Mouse (Mus musculus) lung, embryonic 15.5 days (tissue): ENCODE results near the gene Cdh22. TPM values are rescaled to one million over a fixed set of nuclear protein-coding genes. Genes with fewer than 3 reads are reported as not detected.
A peak's percentile ranks its signal among the peaks of the same experiment; 100 is the strongest.

ENCODE experiments used
- ATAC-seq: fragments of 200-750 bp; cut with Nextera tagmentation; 2 replicates; pipeline ENCODE4 v1.8.0; 2017; ENCODE audit warnings: moderate number of reproducible peaks, borderline replicate concordance; ENCODE audit not compliant: low FRiP score, low TSS enrichment; ENCODE audit errors: extremely low read depth
- H3K27ac ChIP-seq: fragments of 300-500 bp; sonication (generic); 2 replicates; pipeline ENCODE4 v1.5.1; 2015; ENCODE audit warnings: moderate library complexity, mild to moderate bottlenecking, inconsistent platforms
- H3K27me3 ChIP-seq: fragments of 300-500 bp; sonication (generic); 2 replicates; pipeline ENCODE4 v1.6.1; 2015; ENCODE audit warnings: inconsistent platforms
- H3K36me3 ChIP-seq: fragments of 300-500 bp; sonication (generic); 2 replicates; pipeline ENCODE4 v1.6.1; 2015; ENCODE audit warnings: inconsistent platforms
- H3K4me1 ChIP-seq: fragments of 300-500 bp; sonication (generic); 2 replicates; pipeline ENCODE4 v1.6.1; 2015; ENCODE audit warnings: inconsistent platforms
- H3K4me2 ChIP-seq: fragments of 300-500 bp; sonication (generic); 2 replicates; pipeline ENCODE4 v1.6.1; 2015; ENCODE audit warnings: inconsistent platforms, mild to moderate bottlenecking, moderate library complexity
- H3K4me3 ChIP-seq: fragments of 300-500 bp; sonication (generic); 2 replicates; pipeline ENCODE4 v1.5.1; 2015; ENCODE audit warnings: mild to moderate bottlenecking, inconsistent platforms
- H3K9ac ChIP-seq: fragments of 300-500 bp; sonication (generic); 2 replicates; pipeline ENCODE4 v1.6.1; 2015; ENCODE audit warnings: inconsistent platforms
- H3K9me3 ChIP-seq: fragments of 300-500 bp; sonication (generic); 2 replicates; pipeline ENCODE4 v1.6.1; 2016; ENCODE audit warnings: inconsistent platforms
- WGBS: fragments of 180-500 bp; shearing (Covaris S2); methylation state at CpG from one replicate; pipeline ENCODE4 v1.1.7; 2015; 5-methylcytosine and 5-hydroxymethylcytosine counted together
- polyA plus RNA-seq: library from polyadenylated mRNA; unstranded; fragments of >200 nt; fragmentation: Nextera tagmentation; extraction: Ambion mirVana; gene quantifications from 2 replicates; pipeline ENCODE4 v1.2.1, GENCODE M21; 2015

Cdh22 gene
- polyA plus RNA-seq, 1 experiment from 2014 or later = 1.1 TPM

DNA sequence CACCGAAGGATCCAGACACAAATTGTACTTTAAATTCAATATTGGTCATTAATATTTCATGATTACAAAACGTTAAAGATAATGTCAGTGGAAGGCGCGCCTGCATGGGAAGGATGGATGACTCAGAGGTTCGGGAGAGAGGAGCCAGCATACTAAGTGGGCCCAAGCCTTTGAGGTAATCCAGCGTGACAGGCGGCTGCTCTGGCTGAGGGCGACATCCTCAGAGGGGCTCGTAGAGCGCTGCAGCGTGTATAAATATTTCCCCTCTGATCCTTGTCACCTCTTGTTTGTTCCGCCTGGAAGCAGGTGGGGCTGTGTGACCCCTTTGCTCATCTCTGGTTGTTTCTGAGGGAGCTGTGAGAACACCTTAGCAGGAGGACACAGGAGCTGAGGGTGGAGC, 103.2 kb downstream of the Cdh22 start:
- H3K9ac ChIP-seq = no peak overlapping the region
- no peak for ATAC-seq
- H3K36me3 ChIP-seq = no peaks in the 10 kb centered on the region
- H3K4me3 ChIP-seq = no peak overlapping the region
- peaks cover 15% of the 10 kb centered on the region for H3K4me1 ChIP-seq
- H3K9me3 ChIP-seq = no peaks in the 10 kb centered on the region
- no peak overlapping the region for H3K4me2 ChIP-seq
- H3K27me3 ChIP-seq = peaks cover 2% of the 10 kb centered on the region
- WGBS = 31% methylated on average over 12 of the region's 12 CpGs
- H3K27ac ChIP-seq = no peak overlapping the region

DNA sequence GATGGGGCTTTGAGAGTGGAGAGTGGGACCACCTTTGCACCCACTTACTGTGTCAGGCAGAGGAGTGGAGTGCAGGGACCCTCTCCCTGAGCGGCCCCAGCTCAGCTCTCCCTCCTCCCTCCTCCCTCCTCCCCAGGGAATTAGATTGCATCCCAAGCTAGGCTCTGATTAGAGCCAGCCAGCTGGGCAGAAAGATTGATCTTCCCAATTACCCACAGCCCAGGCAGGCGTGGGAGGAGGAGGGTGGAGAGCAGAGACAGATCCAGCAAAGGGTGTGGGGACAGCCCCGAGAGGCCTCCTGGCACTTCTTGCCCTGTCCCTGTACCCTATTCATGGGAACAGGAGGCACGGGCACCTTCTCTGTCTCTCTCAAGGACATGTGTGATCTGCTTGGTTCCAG, 105.5 kb downstream of the Cdh22 start:
- Histone ChIP-seq H3K9me3 (no peaks in the 10 kb centered on the region), H3K27ac (no peak overlapping the region), H3K4me2 (no peak overlapping the region), H3K36me3 (no peaks in the 10 kb centered on the region), H3K9ac (no peak overlapping the region), H3K4me1 (peaks cover 9% of the 10 kb centered on the region), H3K4me3 (no peak overlapping the region), H3K27me3 (peaks cover 8% of the 10 kb centered on the region)
- WGBS = 45% methylated on average over 4 of the region's 4 CpGs
- no peak for ATAC-seq

DNA sequence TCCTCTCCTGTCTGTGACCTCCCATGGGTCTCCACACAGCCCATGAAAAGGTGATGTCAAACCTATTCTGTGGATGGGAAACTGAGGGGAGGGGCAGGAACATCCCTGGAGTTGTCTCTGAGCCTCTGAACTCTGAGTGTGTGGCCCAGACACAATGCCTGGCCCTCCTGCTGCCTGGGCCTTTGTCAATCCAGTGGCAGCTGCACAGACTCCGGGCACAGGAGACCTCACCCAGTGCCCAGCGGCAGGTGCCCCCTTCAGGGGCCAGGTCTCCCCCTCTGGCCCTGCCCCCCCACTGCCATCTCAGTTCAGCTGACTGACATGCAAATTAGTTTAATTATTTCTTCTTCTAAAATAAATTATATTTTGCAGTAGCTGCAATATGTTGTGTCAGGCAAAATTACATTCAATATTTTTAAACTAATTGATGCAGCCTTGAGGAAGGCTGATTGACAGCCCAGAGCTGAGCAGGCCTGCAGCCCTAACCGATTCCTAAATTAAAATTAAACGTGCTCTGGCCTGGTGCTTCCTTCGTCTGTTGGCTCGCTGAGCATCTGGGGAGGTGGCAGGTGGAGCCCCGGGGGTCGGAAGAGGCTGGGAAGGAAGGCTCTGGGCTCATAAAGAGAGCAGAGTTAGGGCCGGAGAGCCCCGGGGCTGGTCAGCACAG, 107.6 kb downstream of the Cdh22 start:
- 48% methylated on average over 10 of the region's 10 CpGs for WGBS
- no peak overlapping the region for H3K4me3 ChIP-seq
- no peaks in the 10 kb centered on the region for H3K36me3 ChIP-seq
- no peak for ATAC-seq
- no peak overlapping the region for H3K9ac ChIP-seq
- no peaks in the 10 kb centered on the region for H3K9me3 ChIP-seq
- no peaks in the 10 kb centered on the region for H3K4me1 ChIP-seq
- peaks cover 8% of the 10 kb centered on the region; the same call in 1 of the 2 replicates for H3K27me3 ChIP-seq
- no peak overlapping the region for H3K27ac ChIP-seq
- no peak overlapping the region for H3K4me2 ChIP-seq

DNA sequence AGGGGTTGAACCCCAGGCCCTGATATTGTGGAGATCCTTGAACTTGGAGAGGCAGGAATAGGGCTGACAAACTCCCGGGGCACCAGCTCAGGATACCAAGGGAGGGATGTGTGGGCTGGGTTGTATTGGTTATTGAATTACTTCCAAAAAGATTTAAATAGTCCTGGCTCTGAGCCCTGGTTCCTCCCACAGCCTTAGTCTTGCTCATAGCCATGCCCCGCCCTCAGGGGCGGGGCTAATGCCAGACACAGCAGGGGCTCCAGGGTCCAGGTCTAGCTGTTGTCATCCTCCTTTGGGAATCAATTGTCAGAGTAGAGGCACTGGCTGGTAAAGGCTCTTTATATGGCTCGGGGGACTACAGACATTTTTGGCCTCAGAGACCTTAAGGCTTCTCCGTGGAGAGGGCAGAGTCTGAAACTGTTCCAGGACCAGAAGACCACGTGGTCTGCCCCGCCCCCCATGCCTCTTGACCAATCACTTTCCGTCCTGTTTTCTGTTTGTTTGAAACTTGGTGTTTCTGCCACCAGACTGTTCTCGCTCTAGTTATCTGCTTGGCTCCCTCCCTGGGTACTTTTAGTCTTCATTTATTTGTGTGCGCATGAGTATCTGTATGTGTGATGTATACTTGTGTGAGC, 113.3 kb downstream of the Cdh22 start:
- Histone ChIP-seq H3K4me2 (no peak overlapping the region), H3K4me3 (no peak overlapping the region), H3K27me3 (peaks cover 48% of the 10 kb centered on the region), H3K36me3 (no peaks in the 10 kb centered on the region), H3K27ac (no peak overlapping the region), H3K9ac (no peak overlapping the region), H3K9me3 (no peaks in the 10 kb centered on the region), H3K4me1 (no peaks in the 10 kb centered on the region)
- 18% methylated on average over 10 of the region's 10 CpGs for WGBS
- ATAC-seq = peak; percentile 60; the same call in 1 of the 2 replicates

DNA sequence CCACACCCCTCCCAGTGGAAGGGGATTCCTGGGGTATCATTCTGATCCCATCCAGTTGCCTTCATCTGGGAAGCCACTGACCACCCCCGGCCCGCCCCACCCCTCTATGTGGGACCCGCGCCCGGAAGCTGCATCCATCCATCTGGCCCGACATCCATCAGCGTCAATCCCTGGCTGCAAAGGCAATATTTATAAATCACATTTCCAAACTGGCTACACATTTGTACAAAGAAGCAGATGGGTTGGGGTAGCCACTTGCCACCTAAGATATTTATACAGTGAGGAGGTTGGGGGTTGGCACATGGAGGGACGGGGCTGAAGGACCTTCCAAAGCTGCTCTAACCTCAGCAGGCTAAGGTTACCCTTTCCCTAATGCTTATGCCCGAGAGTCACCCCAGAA, 113.9 kb downstream of the Cdh22 start:
- Histone ChIP-seq H3K4me2 (no peak overlapping the region), H3K27me3 (peaks cover 48% of the 10 kb centered on the region), H3K4me1 (no peaks in the 10 kb centered on the region), H3K9me3 (no peaks in the 10 kb centered on the region), H3K9ac (no peak overlapping the region), H3K36me3 (no peaks in the 10 kb centered on the region), H3K27ac (no peak overlapping the region), H3K4me3 (no peak overlapping the region)
- WGBS = 45% methylated on average over 9 of the region's 9 CpGs
- ATAC-seq = no peak

DNA sequence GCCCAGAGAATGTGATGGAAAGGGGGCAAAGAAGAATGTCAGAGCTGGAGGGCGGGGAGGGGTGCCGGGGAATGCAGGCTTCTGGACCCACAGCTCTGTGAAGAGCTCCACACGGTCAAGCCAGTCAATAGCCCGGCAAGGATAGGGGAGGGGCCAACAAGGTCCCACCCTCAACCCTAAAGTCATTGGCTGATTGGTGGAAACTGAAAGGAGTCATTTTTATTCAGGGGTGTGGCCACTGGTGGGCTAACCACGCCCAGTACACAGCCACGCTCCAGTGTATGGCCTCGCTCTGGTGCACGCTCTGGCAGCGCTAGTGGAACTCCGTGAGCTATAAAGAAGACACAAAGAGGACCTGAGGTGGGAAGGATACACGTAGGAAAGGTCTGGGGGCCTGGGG, 120.9 kb downstream of the Cdh22 start:
- Histone ChIP-seq H3K27me3 (peaks cover 98% of the 10 kb centered on the region), H3K27ac (no peak overlapping the region), H3K36me3 (no peaks in the 10 kb centered on the region), H3K9ac (no peak overlapping the region), H3K4me3 (no peak overlapping the region), H3K4me1 (peaks cover 6% of the 10 kb centered on the region; the same call in 1 of the 2 replicates), H3K4me2 (no peak overlapping the region), H3K9me3 (no peaks in the 10 kb centered on the region)
- 22% methylated on average over 11 of the region's 11 CpGs for WGBS
- ATAC-seq = peak; percentile 62; the same call in 1 of the 2 replicates

DNA sequence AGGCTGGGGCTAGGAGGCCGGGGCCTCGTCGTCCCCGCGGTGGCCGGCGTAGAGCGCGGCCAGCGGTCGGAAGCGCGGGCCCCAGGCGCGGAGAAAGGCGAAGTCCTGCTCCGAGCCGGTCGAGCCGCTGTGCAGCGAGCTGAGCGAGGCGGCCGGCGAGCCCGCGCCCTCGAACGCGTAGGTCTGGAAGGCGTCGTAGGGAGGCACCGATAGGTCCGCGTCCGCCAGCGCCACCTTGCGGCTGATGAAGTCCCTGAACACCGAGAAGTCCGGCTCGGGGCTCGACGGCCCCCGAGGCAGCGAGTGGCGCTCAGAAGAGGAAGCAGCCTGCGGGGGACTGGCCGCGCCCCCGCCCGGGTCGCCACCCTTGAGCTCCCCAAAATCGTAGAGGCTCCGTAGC, 122.5 kb downstream of the Cdh22 start:
- no peaks in the 10 kb centered on the region for H3K36me3 ChIP-seq
- H3K27me3 ChIP-seq = peaks cover 96% of the 10 kb centered on the region
- H3K4me3 ChIP-seq = no peak overlapping the region
- H3K9me3 ChIP-seq = no peaks in the 10 kb centered on the region
- H3K4me1 ChIP-seq = peaks cover 6% of the 10 kb centered on the region; the same call in 1 of the 2 replicates
- peak; percentile 75; the same call in 1 of the 2 replicates for ATAC-seq
- no peak overlapping the region for H3K9ac ChIP-seq
- H3K4me2 ChIP-seq = no peak overlapping the region
- H3K27ac ChIP-seq = no peak overlapping the region
- under 1% methylated on average over 54 of the region's 54 CpGs for WGBS

DNA sequence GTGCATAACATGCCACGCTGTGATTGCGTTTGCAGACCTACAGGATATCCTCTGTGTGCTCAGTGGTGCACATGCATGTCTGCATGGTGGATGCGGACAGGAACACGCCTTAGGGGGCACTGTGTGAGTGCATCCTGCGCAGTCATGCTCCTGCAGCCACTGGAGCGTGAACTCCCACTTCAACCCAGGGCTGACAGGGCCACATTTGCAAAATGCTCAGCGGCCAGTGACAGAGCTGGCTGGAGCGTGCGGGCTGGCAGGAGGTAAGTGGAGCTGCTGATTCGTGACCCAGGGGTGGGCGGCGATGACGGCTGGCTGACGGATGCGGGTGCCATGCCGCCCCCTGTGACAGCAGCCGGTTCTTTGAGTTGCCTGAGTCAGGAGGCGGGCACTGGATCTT, 128.1 kb downstream of the Cdh22 start:
- Histone ChIP-seq H3K27me3 (peaks cover 86% of the 10 kb centered on the region), H3K4me1 (no peaks in the 10 kb centered on the region)

DNA sequence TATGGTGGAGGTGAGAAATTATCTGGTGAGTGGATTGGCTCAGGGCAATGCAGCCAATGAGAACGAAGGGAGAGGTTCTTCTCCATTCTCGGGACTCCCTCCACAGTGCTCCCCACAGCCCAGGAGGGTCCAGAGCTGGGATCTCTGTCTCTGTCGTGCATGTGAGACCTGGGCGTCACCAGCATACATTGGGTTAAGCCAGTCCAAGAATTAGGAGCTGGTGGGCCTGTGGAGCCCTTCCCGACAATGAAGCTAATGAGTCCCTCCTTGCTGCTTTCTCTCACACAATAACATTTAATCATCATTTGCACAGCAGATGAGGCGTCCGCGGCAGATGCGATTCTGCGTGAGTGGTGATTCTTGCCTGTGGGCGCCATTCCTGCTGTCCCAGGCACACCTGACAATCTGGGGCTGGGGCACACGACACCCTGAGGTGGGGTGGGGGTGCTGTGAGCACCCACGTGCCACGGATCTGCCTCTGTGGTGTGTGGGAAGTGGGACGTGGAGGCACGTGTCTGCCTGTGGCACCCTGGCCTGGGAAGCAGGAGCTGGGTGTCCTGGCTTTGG, 129.1 kb downstream of the Cdh22 start:
- Histone ChIP-seq H3K9ac (no peak overlapping the region), H3K9me3 (no peaks in the 10 kb centered on the region), H3K27me3 (peaks cover 83% of the 10 kb centered on the region), H3K4me2 (no peak overlapping the region), H3K27ac (no peak overlapping the region), H3K4me3 (no peak overlapping the region), H3K36me3 (no peaks in the 10 kb centered on the region), H3K4me1 (no peaks in the 10 kb centered on the region)
- 57% methylated on average over 16 of the region's 16 CpGs for WGBS
- ATAC-seq = no peak

More for the DNA sequence above, 128.1 kb downstream of the Cdh22 start:
- Histone ChIP-seq H3K9ac (no peak overlapping the region), H3K36me3 (no peaks in the 10 kb centered on the region), H3K27ac (no peak overlapping the region), H3K4me2 (no peak overlapping the region), H3K9me3 (no peaks in the 10 kb centered on the region), H3K4me3 (no peak overlapping the region)
- ATAC-seq = no peak
- WGBS = 15% methylated on average over 18 of the region's 18 CpGs

DNA sequence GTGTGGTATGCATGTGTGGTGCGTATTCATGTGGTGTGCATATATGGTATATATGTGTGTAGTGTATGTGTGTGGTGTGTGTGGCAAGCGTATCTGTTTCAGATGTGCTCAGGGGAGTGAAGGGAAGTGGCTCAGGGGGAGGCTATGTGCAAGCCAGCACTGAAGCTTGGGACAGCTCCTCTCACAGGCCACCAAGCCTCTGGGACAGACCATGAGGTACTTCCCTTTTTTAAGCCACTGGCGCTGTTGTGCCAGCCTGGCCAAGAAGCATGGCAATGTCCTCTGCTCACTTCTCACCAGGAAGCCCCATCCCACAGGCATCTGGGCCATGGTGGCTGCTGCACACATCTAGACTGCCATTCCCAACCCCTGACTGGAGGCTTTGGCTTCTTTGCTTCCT, 131.7 kb downstream of the Cdh22 start:
- no peak overlapping the region for H3K9ac ChIP-seq
- H3K27ac ChIP-seq = no peak overlapping the region
- peaks cover 66% of the 10 kb centered on the region for H3K27me3 ChIP-seq
- H3K9me3 ChIP-seq = no peaks in the 10 kb centered on the region
- ATAC-seq = no peak
- H3K4me2 ChIP-seq = no peak overlapping the region
- no peak overlapping the region for H3K4me3 ChIP-seq
- H3K36me3 ChIP-seq = no peaks in the 10 kb centered on the region
- 72% methylated on average over 3 of the region's 3 CpGs for WGBS
- H3K4me1 ChIP-seq = no peaks in the 10 kb centered on the region

DNA sequence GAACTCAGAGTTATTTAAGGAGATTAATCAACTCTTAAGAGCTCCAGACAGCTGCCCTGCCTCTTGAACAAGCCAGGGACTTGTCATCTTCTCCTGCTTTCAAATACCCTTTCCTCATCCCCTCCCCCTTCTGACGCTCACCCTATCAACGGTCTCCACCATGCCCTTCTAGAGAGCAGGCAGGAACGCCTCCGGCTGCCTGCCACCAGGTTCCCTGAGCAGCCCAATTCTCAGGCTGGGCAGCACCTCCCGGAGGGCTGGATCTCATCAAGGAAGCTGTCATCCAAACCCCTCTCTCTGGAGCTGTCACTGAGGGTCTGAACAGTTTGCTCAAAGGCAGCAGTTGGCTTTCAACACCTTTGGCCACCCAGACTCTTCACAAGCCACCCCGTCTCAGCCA, 133.9 kb downstream of the Cdh22 start:
- under 1% methylated on average over 6 of the region's 6 CpGs for WGBS
- H3K9ac ChIP-seq = no peak overlapping the region
- H3K4me2 ChIP-seq = no peak overlapping the region
- ATAC-seq = no peak
- no peak overlapping the region for H3K27ac ChIP-seq
- H3K36me3 ChIP-seq = no peaks in the 10 kb centered on the region
- peaks cover 69% of the 10 kb centered on the region for H3K27me3 ChIP-seq
- no peaks in the 10 kb centered on the region for H3K9me3 ChIP-seq
- no peak overlapping the region for H3K4me3 ChIP-seq
- H3K4me1 ChIP-seq = no peaks in the 10 kb centered on the region

DNA sequence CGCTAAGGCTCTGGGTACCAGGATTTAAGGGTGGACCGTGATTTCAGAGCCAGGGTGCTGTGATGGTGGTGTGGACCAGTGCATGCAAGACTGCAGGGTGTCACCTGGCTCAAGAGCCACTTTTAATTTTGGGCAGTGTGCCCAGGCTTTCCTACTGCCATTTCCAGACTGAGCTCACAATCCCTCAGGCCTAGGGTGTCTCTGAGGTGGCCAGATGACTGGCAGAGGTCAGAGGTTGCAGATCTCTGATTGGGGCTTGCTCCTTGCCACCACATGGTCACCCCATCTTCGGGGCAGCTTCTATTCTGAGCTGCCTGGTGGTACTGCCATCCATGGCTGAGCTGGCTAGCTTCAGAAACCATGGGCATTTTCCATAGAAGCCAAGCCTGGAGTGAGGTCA, 135.8 kb downstream of the Cdh22 start:
- no peak overlapping the region for H3K4me2 ChIP-seq
- H3K4me3 ChIP-seq = no peak overlapping the region
- H3K9ac ChIP-seq = no peak overlapping the region
- 75% methylated on average over 3 of the region's 3 CpGs for WGBS
- no peaks in the 10 kb centered on the region for H3K9me3 ChIP-seq
- peaks cover 56% of the 10 kb centered on the region for H3K27me3 ChIP-seq
- H3K36me3 ChIP-seq = no peaks in the 10 kb centered on the region
- ATAC-seq = no peak
- H3K27ac ChIP-seq = no peak overlapping the region
- no peaks in the 10 kb centered on the region for H3K4me1 ChIP-seq
